Mouse (Mus musculus) hindbrain, embryonic 10.5 days (tissue): Measurements from ENCODE around the gene Tnfrsf13b. TPM values are rescaled to one million over a fixed set of nuclear protein-coding genes. Genes with fewer than 3 reads are reported as not detected.

Experiments used
- DNase-seq: peaks from one replicate; pipeline ENCODE4 v3.0.0-alpha.2; 2017; ENCODE audit warnings: low spot score
- H3K27ac ChIP-seq: fragments of 300-500 bp; sonication (generic); 2 replicates; pipeline ENCODE4 v1.5.1; 2016; ENCODE audit warnings: mild to moderate bottlenecking, moderate library complexity
- H3K27me3 ChIP-seq: fragments of 300-500 bp; sonication (generic); 2 replicates; pipeline ENCODE4 v1.6.1; 2016; ENCODE audit warnings: mild to moderate bottlenecking; ENCODE audit not compliant: poor library complexity, insufficient read depth, severe bottlenecking
- H3K36me3 ChIP-seq: fragments of 300-500 bp; sonication (generic); 2 replicates; pipeline ENCODE4 v1.6.1; 2016; ENCODE audit warnings: mild to moderate bottlenecking, moderate library complexity
- H3K4me1 ChIP-seq: fragments of 300-500 bp; sonication (generic); replicated peaks from 2 replicates; pipeline ENCODE4 v1.6.1; 2016; ENCODE audit warnings: mild to moderate bottlenecking
- H3K4me3 ChIP-seq: fragments of 300-500 bp; sonication (generic); 2 replicates; pipeline ENCODE4 v1.5.1; 2016; ENCODE audit warnings: mild to moderate bottlenecking, moderate library complexity
- H3K9me3 ChIP-seq: fragments of 300-500 bp; sonication (generic); 2 replicates; pipeline ENCODE4 v1.6.1; 2016; ENCODE audit warnings: mild to moderate bottlenecking, moderate library complexity
- WGBS: fragments of 180-500 bp; shearing (Covaris S2); methylation state at CpG from one replicate; pipeline ENCODE4 v1.1.7; 2016; 5-methylcytosine and 5-hydroxymethylcytosine counted together
- polyA plus RNA-seq: library from polyadenylated mRNA; unstranded; fragments of >200 nt; fragmentation: Nextera tagmentation; extraction: Ambion mirVana; gene quantifications from 2 replicates; pipeline ENCODE4 v1.2.1, GENCODE M21; 2016

The Tnfrsf13b gene
- polyA plus RNA-seq, 1 experiment from 2014 or later, result 1.5 TPM

- 78% methylated on average over 3 of the region's 3 CpGs for WGBS
- Histone ChIP-seq H3K27ac (no peak overlapping the region), H3K4me1 (peaks cover 15% of the 10 kb centered on the region), H3K27me3 (peaks cover 14% of the 10 kb centered on the region; the same call in 1 of the 2 replicates), H3K36me3 (no peaks in the 10 kb centered on the region), H3K4me3 (no peak overlapping the region), H3K9me3 (no peaks in the 10 kb centered on the region)
- no peak for DNase-seq
These were observed 15.7 kb downstream of the Tnfrsf13b start for GRCm38 (mm10) chr11:61142262-61142661.

DNA sequence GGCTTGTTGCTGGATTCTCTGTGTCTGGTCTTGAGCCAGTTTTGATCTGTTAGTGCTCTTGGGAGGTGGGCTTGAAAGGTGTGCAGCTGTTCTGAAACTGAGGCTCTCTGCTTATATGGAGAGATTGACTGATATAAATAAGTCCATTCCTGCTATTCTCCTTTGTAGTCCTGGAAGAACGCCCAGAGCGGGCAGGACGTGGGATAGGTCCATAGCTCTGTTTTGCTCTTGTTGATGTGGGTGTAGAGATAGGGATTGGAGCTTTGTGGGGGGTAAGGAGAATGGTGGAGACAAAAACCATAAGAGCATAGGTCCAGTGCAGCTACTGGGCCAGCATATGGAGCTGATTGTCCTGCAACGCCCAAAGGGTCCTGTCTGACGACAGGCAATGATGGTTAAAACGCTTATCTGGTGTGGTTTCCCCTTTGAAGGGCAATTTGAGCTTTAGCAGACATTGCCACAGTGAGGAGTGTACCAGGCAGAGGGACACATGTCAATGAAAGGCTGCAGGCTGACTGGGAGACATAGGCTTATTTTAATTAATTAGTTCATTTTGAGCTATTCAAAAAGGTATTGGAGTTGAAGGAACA is 16.5 kb downstream of the Tnfrsf13b start:
- H3K36me3 ChIP-seq, result no peaks in the 10 kb centered on the region
- no peaks in the 10 kb centered on the region for H3K9me3 ChIP-seq
- WGBS, result 81% methylated on average over 6 of the region's 6 CpGs
- no peak for DNase-seq
- H3K4me3 ChIP-seq, result no peak overlapping the region
- H3K27me3 ChIP-seq, result peaks cover 22% of the 10 kb centered on the region
- H3K4me1 ChIP-seq, result peaks cover 20% of the 10 kb centered on the region
- no peak overlapping the region for H3K27ac ChIP-seq

DNA sequence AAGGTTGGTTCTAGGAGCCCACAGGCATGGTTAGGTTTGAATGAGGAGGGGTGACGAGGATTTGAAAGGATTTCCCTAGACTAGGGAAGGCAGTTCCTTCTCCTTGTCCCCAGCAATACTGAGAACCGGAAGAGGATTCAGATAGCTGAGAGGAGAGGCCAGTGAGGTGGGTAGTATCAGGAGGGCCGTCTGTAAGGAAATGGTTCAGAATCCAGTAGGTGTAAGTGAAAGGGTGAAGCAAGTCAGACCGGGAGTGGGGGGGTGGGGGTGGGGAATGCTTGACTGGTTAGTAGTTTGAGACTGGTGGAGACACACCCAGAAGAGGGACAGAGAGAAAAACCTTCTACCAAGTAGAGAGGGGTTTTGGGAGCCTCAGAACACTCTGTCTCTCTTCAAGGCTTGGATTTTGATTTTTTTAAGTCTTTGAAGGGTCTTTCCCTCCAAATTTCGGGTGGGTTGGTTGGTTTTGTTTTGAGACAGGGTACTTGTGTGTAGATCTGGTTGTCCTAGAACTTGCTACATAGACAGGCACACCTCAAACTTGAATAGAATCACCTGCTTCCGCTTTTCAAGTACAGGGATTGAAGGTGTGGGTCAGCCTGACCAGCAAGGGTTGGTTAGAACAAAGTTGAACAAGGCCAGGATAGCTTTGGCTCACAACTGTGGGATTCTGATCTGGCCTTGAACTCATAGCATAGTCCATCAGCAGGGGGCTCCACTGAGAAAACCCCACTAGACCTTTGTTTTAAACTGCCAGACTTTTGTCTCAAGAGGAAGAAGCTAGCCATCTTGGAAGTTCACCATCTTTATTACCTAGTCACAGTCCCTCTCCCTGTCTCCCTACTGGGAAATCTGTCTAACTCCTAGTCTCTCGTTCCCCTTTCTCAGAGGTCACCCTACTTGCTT is 17.3 kb downstream of the Tnfrsf13b start:
- 79% methylated on average over 7 of the region's 7 CpGs for WGBS
- Histone ChIP-seq H3K27ac (no peak overlapping the region), H3K9me3 (no peaks in the 10 kb centered on the region), H3K4me3 (no peak overlapping the region), H3K36me3 (no peaks in the 10 kb centered on the region), H3K27me3 (peaks cover 26% of the 10 kb centered on the region), H3K4me1 (peaks cover 14% of the 10 kb centered on the region)
- DNase-seq, result no peak

GRCm38 (mm10) chr11:61145551-61145950 is 19.0 kb downstream of the Tnfrsf13b start:
- Histone ChIP-seq H3K27ac (no peak overlapping the region), H3K4me3 (no peak overlapping the region), H3K36me3 (no peaks in the 10 kb centered on the region), H3K9me3 (no peaks in the 10 kb centered on the region), H3K27me3 (peaks cover 26% of the 10 kb centered on the region), H3K4me1 (peaks cover 14% of the 10 kb centered on the region)
- WGBS, result 70% methylated on average over 8 of the region's 8 CpGs
- no peak for DNase-seq

GRCm38 (mm10) chr11:61146645-61147299 is 20.2 kb downstream of the Tnfrsf13b start:
- peaks cover 26% of the 10 kb centered on the region for H3K27me3 ChIP-seq
- H3K4me3 ChIP-seq, result peak overlapping the region; percentile 57
- 12% methylated on average over 20 of the region's 20 CpGs for WGBS
- DNase-seq, result peak; percentile 61
- H3K9me3 ChIP-seq, result no peaks in the 10 kb centered on the region
- peaks cover 14% of the 10 kb centered on the region for H3K4me1 ChIP-seq
- H3K27ac ChIP-seq, result peak overlapping the region; percentile 66; the same call in 1 of the 2 replicates
- peaks cover 6% of the 10 kb centered on the region for H3K36me3 ChIP-seq

DNA sequence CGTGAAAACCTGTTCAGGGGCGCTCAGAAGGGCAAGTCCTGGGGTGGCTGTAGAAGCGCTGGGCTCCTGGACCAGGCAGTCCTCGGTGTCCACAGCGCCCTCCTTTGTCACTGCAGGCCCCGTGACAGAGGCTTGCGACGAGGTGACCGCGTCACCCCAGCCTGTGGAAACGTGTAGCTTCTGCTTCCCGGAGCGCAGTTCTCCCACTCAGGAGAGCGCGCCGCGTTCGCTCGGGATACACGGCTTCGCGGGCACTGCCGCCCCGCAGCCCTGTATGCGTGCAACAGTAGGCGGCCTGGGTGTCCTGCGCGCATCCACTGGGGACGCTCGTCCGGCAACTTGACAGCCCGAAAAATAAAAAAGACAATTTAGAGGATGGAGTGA is 20.7 kb downstream of the Tnfrsf13b start:
- Histone ChIP-seq H3K4me3 (peak overlapping the region; percentile 57), H3K36me3 (peaks cover 11% of the 10 kb centered on the region), H3K27me3 (peaks cover 26% of the 10 kb centered on the region), H3K27ac (peak overlapping the region; percentile 66; the same call in 1 of the 2 replicates), H3K9me3 (no peaks in the 10 kb centered on the region), H3K4me1 (peaks cover 14% of the 10 kb centered on the region)
- DNase-seq, result peak; percentile 54
- whole genome bisulfite sequencing, result 5% methylated on average over 32 of the region's 32 CpGs

GRCm38 (mm10) chr11:61150233-61151001 is 23.9 kb downstream of the Tnfrsf13b start:
- Histone ChIP-seq H3K27me3 (peaks cover 24% of the 10 kb centered on the region), H3K4me1 (peaks cover 14% of the 10 kb centered on the region), H3K27ac (no peak overlapping the region), H3K4me3 (no peak overlapping the region), H3K9me3 (no peaks in the 10 kb centered on the region), H3K36me3 (peaks cover 43% of the 10 kb centered on the region)
- WGBS, result 76% methylated on average over 6 of the region's 6 CpGs
- DNase-seq, result no peak

GRCm38 (mm10) chr11:61155727-61156126 is 29.2 kb downstream of the Tnfrsf13b start:
- no peaks in the 10 kb centered on the region for H3K9me3 ChIP-seq
- 90% methylated on average over 2 of the region's 2 CpGs for WGBS
- no peak for DNase-seq
- no peak overlapping the region for H3K27ac ChIP-seq
- no peak overlapping the region for H3K4me3 ChIP-seq
- H3K4me1 ChIP-seq, result no peaks in the 10 kb centered on the region
- no peaks in the 10 kb centered on the region for H3K27me3 ChIP-seq
- H3K36me3 ChIP-seq, result peaks cover 96% of the 10 kb centered on the region

GRCm38 (mm10) chr11:61158141-61158540 is 31.6 kb downstream of the Tnfrsf13b start:
- Histone ChIP-seq H3K27me3 (no peaks in the 10 kb centered on the region), H3K36me3 (peaks cover 100% of the 10 kb centered on the region), H3K4me1 (no peaks in the 10 kb centered on the region), H3K4me3 (no peak overlapping the region), H3K27ac (no peak overlapping the region), H3K9me3 (no peaks in the 10 kb centered on the region)
- no peak for DNase-seq
- WGBS, result 82% methylated on average over 3 of the region's 3 CpGs

- Histone ChIP-seq H3K4me3 (no peak overlapping the region), H3K27me3 (no peaks in the 10 kb centered on the region), H3K4me1 (no peaks in the 10 kb centered on the region), H3K9me3 (no peaks in the 10 kb centered on the region), H3K27ac (no peak overlapping the region), H3K36me3 (peaks cover 100% of the 10 kb centered on the region)
- WGBS, result 88% methylated on average over 11 of the region's 11 CpGs
- DNase-seq, result no peak
These were observed 33.5 kb downstream of the Tnfrsf13b start for GRCm38 (mm10) chr11:61159796-61160732.

GRCm38 (mm10) chr11:61161121-61161520 is 34.6 kb downstream of the Tnfrsf13b start:
- WGBS, result 93% methylated on average over 13 of the region's 13 CpGs
- DNase-seq, result no peak
- H3K27me3 ChIP-seq, result no peaks in the 10 kb centered on the region
- H3K4me1 ChIP-seq, result no peaks in the 10 kb centered on the region
- no peak overlapping the region for H3K4me3 ChIP-seq
- no peak overlapping the region for H3K27ac ChIP-seq
- no peaks in the 10 kb centered on the region for H3K9me3 ChIP-seq
- peaks cover 100% of the 10 kb centered on the region for H3K36me3 ChIP-seq
